Mouse (Mus musculus): ENCODE data around the gene Lsp1.

Gene Lsp1

DNA sequence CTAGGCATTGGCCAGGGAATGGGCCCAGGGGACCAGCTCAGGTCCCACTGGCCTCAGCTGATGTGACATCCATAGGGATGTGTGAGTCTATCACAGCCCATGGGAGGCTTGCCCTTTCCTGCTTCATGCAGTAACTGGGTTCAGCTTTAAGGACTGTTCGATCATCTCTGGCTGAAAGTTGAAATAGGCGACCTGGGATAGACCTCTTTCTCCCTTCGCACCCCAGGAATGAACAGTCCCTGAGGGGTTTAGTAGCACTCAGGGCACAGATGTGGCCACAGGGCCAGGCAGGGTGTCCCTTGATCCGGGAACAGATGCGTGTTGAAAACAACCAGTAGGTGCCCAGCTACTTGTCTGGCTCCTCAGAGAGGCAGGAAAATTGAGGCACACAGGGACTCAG lies 15.7 kb downstream of the Lsp1 start:
- DNase-seq (ENCODE audit: low spot score in 2 of 2): no peak

- DNase-seq (ENCODE audit: low spot score in 2 of 2): no peak
These were observed 16.3 kb downstream of the Lsp1 start for GRCm38 (mm10) chr7:142476795-142477452.

GRCm38 (mm10) chr7:142478001-142478400 lies 17.4 kb downstream of the Lsp1 start:
- DNase-seq (ENCODE audit: low spot score in 2 of 2): no peak

DNA sequence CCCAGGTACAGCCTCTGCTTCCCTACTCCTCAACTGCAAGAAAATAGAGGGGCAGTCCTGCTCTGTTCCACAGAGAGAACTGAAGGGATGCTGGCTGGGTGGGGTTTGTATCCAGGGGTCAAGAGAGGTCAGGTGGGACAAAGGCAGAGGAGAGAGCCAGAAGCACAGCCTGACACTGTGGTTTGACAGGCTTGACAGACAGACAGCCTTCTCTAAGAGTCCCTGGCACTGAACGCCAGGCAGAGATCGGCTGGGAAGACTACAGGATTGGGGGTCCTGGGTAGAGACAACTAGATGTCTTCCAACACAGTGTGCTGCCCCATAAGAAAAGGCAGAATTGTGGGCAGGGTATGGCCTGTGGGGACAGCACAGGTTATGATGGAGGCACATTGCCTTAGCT lies 18.0 kb downstream of the Lsp1 start:
- no peak for DNase-seq (ENCODE audit: low spot score in 2 of 2)

DNA sequence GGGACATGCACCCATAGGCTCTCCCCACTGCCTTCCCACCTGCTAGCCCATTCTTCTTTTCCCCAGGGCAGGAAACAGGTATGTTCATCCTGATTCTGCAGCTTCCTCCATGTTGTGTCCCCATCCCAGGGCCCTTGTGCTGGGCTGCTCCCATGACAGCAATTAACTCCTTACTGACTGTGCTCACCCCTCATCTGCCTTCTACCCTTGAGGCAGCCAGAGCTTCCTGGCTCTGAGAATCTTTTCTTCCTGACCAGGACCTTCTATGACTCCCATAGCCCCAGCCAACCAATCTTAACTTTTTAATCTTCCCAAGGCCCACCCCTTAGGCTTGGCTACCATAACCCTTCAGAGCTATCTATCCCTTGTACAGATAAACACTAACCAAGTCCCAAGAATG lies 18.7 kb downstream of the Lsp1 start:
- no peak for DNase-seq (ENCODE audit: low spot score in 2 of 2)

GRCm38 (mm10) chr7:142479886-142480285 lies 19.3 kb downstream of the Lsp1 start:
- DNase-seq (ENCODE audit: low spot score in 2 of 2): no peak

DNA sequence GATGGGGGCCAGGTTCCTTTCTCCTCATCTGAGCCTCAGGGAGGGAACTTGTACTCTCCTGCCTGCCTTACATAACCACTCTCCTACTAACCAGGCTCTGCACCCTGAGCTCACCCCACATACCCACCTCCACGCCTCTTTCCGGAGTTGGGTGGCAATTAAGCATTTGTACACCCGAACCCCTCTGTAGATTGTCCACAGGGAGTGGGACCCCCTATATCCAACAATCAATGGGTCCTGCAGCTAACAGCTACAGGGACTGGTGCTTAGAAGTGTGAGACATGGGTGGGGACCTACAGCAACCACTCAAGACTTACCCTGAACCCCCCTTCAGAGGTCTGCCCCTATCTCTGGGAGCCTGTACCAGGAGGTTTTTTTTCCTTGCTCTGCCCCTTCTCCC lies 20.1 kb downstream of the Lsp1 start:
- no peak for DNase-seq (ENCODE audit: low spot score in 2 of 2)

DNA sequence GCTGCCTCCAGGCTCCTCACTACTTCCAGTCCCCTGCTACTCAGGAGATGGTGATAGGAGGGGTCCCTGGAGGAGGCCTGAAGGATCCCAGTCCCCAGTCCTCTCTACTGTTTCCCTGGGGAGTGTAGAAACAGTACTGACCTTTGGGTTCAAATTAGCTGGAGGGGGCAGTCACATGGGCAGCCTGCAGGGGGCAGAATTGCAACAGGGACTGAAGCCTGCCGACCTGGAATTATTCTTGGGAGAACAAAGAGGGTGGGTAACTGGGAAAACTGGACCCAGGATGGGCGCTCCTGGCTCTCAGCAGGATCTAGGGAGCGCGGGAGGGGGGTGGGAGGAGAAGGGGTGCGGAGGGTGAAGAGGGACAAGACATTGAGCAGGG lies 20.6 kb downstream of the Lsp1 start:
- DNase-seq (ENCODE audit: low spot score in 2 of 2): no peak

GRCm38 (mm10) chr7:142481568-142482255 lies 21.1 kb downstream of the Lsp1 start:
- no peak for DNase-seq (ENCODE audit: low spot score in 2 of 2)

DNA sequence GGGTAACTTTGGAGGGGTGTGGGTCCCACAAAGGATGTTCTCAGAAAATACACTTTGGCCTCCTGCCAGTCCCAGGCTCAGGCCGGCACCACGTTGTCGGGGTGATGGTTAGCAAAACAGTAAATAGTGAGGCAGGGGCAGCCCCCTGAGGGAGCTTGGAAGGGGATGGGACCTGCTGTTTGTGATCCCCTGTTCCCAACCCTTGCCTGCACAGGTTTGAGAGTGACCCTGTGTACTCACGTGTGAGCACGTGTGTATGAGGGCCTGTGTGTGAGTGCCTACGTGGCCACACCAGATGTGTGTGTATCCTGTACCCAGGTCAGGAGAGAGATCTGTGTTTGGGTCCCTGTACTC lies 21.6 kb downstream of the Lsp1 start:
- no peak for DNase-seq (ENCODE audit: low spot score in 2 of 2)

- no peak for DNase-seq (ENCODE audit: low spot score in 2 of 2)
These were observed 22.5 kb downstream of the Lsp1 start for GRCm38 (mm10) chr7:142483136-142483535.

- DNase-seq (ENCODE audit: low spot score in 2 of 2): no peak
These were observed 24.2 kb downstream of the Lsp1 start for GRCm38 (mm10) chr7:142484780-142485179.

DNA sequence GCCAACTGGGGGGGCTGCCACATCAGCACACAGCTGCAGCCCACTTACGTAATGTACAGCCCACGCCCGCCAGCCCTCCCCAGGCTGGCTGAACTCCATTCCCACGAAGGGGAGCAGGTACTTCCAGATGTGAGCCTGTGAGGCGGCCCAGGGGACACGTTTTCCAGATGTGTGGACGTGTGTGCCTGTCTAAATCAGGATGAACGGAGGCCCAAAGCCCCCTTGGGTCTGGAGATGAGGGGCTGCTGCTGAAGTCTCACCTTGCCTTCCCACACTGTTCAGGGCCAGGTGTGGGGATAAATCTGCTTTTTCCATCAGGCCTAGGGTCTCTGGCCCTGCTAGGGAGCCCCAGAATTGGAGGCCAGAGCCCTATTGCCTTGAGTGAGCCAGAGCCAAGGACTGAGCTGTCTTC lies 26.1 kb downstream of the Lsp1 start:
- no peak for DNase-seq (ENCODE audit: low spot score in 2 of 2)

DNA sequence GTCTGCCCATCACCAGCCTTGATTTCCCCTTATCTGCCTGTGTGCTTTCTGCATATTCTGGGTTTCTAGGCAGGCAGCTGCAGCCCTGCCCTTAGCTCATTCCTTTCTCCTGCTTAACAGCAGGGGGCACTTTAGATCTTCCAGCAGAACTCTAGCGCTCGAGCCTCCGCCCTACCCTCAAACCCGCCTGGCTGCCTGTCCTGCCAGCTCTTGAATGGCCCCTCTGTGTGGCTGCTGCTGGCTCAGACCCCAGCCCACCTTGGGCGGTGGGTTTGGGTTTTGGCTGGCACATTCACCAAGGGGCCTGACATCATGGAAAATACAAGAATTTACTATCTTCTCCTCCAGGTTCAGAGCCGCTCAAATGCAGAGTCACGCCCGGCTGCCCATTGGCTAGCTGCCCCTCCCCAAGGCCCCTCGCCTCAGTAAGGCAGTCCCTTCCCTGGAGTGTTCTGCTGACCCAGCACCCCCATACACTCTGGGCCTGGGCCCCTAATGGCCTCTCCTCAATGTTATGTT lies 26.8 kb downstream of the Lsp1 start:
- no peak for DNase-seq (ENCODE audit: low spot score in 2 of 2)

GRCm38 (mm10) chr7:142488053-142488452 lies 27.4 kb downstream of the Lsp1 start:
- no peak for DNase-seq (ENCODE audit: low spot score in 2 of 2)

GRCm38 (mm10) chr7:142493535-142493934 lies 32.9 kb downstream of the Lsp1 start:
- no peak for DNase-seq (ENCODE audit: low spot score in 2 of 2)

- no peak for DNase-seq (ENCODE audit: low spot score in 2 of 2)
These were observed 35.5 kb downstream of the Lsp1 start for GRCm38 (mm10) chr7:142496158-142496557.

DNA sequence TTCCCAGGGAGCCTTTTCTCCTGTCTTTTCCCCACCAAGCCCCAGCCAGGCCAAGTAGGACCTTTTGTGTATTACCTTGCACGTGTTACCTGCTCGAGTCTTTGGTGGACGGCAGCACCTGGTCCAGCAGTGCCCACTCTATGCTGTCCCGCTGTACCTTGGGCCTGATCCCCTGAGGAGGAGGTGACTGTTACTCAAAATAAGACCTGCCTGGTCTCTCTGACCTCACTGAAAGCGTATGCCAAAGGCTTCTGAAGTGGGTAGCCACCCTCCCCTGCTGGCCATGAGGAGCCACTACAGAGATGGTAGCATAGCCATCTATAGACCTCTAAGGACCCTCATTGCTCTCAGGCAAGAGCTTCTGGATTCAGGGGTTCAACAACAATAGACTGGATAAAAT lies 36.2 kb downstream of the Lsp1 start:
- no peak for DNase-seq (ENCODE audit: low spot score in 2 of 2)

- DNase-seq (ENCODE audit: low spot score in 2 of 2): no peak
These were observed 37.2 kb downstream of the Lsp1 start for GRCm38 (mm10) chr7:142497775-142498174.

- no peak for DNase-seq (ENCODE audit: low spot score in 2 of 2)
These were observed 38.0 kb downstream of the Lsp1 start, which contains the start of gene Tnnt3 for GRCm38 (mm10) chr7:142498575-142498974. TSS of gene Tnnt3 (plus strand) at chr7:142498836.

DNA sequence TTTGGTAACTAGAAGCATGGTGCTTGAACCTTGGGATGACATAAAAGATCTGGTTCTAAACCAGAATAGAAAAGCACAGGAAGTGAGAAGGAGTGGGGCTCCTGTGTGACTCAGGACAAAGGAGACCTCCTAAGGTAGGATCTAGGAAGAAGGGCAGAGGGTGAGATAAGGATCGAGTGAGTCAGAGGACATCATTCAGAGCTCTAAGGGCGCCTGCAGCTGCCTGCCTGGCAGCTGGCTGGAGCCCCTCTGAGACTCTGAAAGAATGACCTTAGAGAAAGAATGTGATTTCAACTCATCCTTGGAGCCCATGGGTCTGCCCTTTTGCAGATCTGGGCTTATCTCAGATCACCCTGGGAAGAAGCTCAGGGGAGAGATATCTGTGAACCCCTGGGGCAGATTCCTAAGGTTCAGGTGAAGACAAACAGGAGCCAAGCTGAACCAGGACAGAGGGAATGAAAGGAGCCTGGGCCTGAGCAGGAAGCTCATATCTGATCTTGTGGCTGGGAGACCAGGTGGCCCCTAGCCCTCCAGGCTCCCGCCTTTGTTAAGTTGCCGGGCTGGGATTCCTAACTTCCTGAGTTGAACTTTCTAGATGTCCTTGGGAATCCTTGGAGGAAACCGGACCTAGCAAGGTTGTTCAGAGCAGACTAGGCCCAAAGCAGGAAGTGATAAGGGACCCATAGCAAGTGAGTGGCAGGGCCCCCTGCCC lies 38.6 kb downstream of the Lsp1 start:
- no peak for DNase-seq (ENCODE audit: low spot score in 2 of 2)

- DNase-seq (ENCODE audit: low spot score in 2 of 2): no peak
These were observed 39.4 kb downstream of the Lsp1 start for GRCm38 (mm10) chr7:142500032-142500431.

- DNase-seq (ENCODE audit: low spot score in 2 of 2): no peak
These were observed 42.6 kb downstream of the Lsp1 start for GRCm38 (mm10) chr7:142503206-142503605.

All from frontal cortex, postnatal 25 days (tissue).